Mouse (Mus musculus) kidney, embryonic 16.5 days (tissue): ENCODE data around the gene Zfp956. TPM values are rescaled to one million over a fixed set of nuclear protein-coding genes. Genes with fewer than 3 reads are reported as not detected.

ENCODE experiments used
- ATAC-seq: fragments of 200-750 bp; cut with Nextera tagmentation; 2 replicates; pipeline ENCODE4 v1.8.0; 2017; ENCODE audit warnings: moderate TSS enrichment; ENCODE audit not compliant: low FRiP score, low TSS enrichment
- H3K27ac ChIP-seq: fragments of 300-500 bp; sonication (generic); 2 replicates; pipeline ENCODE4 v1.5.1; 2014; ENCODE audit warnings: low read length
- H3K27me3 ChIP-seq: fragments of 300-500 bp; sonication (generic); 2 replicates; pipeline ENCODE4 v1.6.1; 2014; ENCODE audit warnings: low read length, control low read depth, mixed read lengths; ENCODE audit not compliant: insufficient read depth
- H3K36me3 ChIP-seq: fragments of 300-500 bp; sonication (generic); 2 replicates; pipeline ENCODE4 v1.6.1; 2014; ENCODE audit warnings: low read length, control low read depth, mixed read lengths; ENCODE audit not compliant: insufficient read depth
- H3K4me1 ChIP-seq: fragments of 300-500 bp; sonication (generic); 2 replicates; pipeline ENCODE4 v1.6.1; 2014; ENCODE audit warnings: low read length, control low read depth, mixed read lengths; ENCODE audit not compliant: insufficient read depth
- H3K4me2 ChIP-seq: fragments of 300-500 bp; sonication (generic); replicated peaks from 2 replicates; pipeline ENCODE4 v1.6.1; 2014; ENCODE audit warnings: low read depth, low read length
- H3K4me3 ChIP-seq: fragments of 300-500 bp; sonication (generic); 2 replicates; pipeline ENCODE4 v1.5.1; 2014; ENCODE audit warnings: mild to moderate bottlenecking, low read length
- H3K9ac ChIP-seq: fragments of 300-500 bp; sonication (generic); replicated peaks from 2 replicates; pipeline ENCODE4 v1.6.1; 2014; ENCODE audit warnings: low read length
- H3K9me3 ChIP-seq: fragments of 300-500 bp; sonication (generic); 2 replicates; pipeline ENCODE4 v1.6.1; 2016; ENCODE audit warnings: low read length, control low read depth
- WGBS: fragments of 180-500 bp; shearing (Covaris S2); extraction: QIAGEN DNeasy Blood & Tissue Kit; methylation state at CpG from one replicate; pipeline ENCODE4 v1.1.7; 2014; 5-methylcytosine and 5-hydroxymethylcytosine counted together
- polyA plus RNA-seq: library from polyadenylated mRNA; unstranded; fragments of >200 nt; fragmentation: Nextera tagmentation; extraction: Ambion mirVana; gene quantifications from 2 replicates; pipeline ENCODE4 v1.2.1, GENCODE M21; 2015

The Zfp956 gene
- polyA plus RNA-seq, 1 experiment from 2014 or later = 8.9 TPM

- ATAC-seq = peak; percentile 7; the same call in 1 of the 2 replicates
- H3K4me1 ChIP-seq = peaks cover 20% of the 10 kb centered on the region
- H3K4me3 ChIP-seq = peak overlapping the region; percentile 75
- H3K4me2 ChIP-seq = peak overlapping the region; percentile 87
- H3K9ac ChIP-seq = peak overlapping the region; percentile 86
- H3K27ac ChIP-seq = peak overlapping the region; percentile 99
- no peaks in the 10 kb centered on the region for H3K36me3 ChIP-seq
- 27% methylated on average over 11 of the region's 11 CpGs for WGBS
- no peaks in the 10 kb centered on the region for H3K9me3 ChIP-seq
- H3K27me3 ChIP-seq = no peaks in the 10 kb centered on the region
These were observed 33.3 kb upstream of the Zfp956 start for GRCm38 (mm10) chr6:47919646-47920446.

- H3K9ac ChIP-seq = peak within 1 kb of the TSS; percentile 86
- no peaks in the 10 kb centered on the region for H3K36me3 ChIP-seq
- no peaks in the 10 kb centered on the region for H3K9me3 ChIP-seq
- H3K27me3 ChIP-seq = no peaks in the 10 kb centered on the region
- H3K4me1 ChIP-seq = peaks cover 20% of the 10 kb centered on the region
- peak within 1 kb of the TSS; percentile 75 for H3K4me3 ChIP-seq
- under 1% methylated on average over 65 of the region's 67 CpGs for WGBS
- H3K27ac ChIP-seq = peak within 1 kb of the TSS; percentile 99
- peak within 1 kb of the TSS; percentile 87 for H3K4me2 ChIP-seq
- peak; percentile 94 for ATAC-seq
These were observed 32.5 kb upstream of the Zfp956 start, which contains the start of gene Zfp212 for GRCm38 (mm10) chr6:47920447-47921340. Gene Zfp212, plus strand, starts transcription at chr6:47920476.

GRCm38 (mm10) chr6:47942461-47942860 lies 10.7 kb upstream of the Zfp956 start:
- no peaks in the 10 kb centered on the region for H3K27me3 ChIP-seq
- 56% methylated on average over 12 of the region's 12 CpGs for WGBS
- peak overlapping the region; percentile 85 for H3K9ac ChIP-seq

GRCm38 (mm10) chr6:47943021-47943691 lies 10.0 kb upstream of the Zfp956 start:
- Histone ChIP-seq H3K27me3 (no peaks in the 10 kb centered on the region), H3K9ac (peak overlapping the region; percentile 85), H3K36me3 (0 out of 2 replicates have a peak, but pooled peaks cover 15% of the 10 kb centered on the region), H3K4me1 (peaks cover 12% of the 10 kb centered on the region; the same call in 1 of the 2 replicates), H3K9me3 (no peaks in the 10 kb centered on the region), H3K4me3 (peak overlapping the region; percentile 56), H3K27ac (peak overlapping the region; percentile 34; the same call in 1 of the 2 replicates), H3K4me2 (peak overlapping the region; percentile 95)
- peak; percentile 92 for ATAC-seq
- 12% methylated on average over 64 of the region's 64 CpGs for WGBS

More at GRCm38 (mm10) chr6:47942461-47942860, 10.7 kb upstream of the Zfp956 start:
- Histone ChIP-seq H3K9me3 (no peaks in the 10 kb centered on the region), H3K4me2 (peak overlapping the region; percentile 95), H3K36me3 (0 out of 2 replicates have a peak, but pooled peaks cover 15% of the 10 kb centered on the region), H3K4me3 (peak overlapping the region; percentile 56), H3K27ac (no peak overlapping the region), H3K4me1 (peaks cover 12% of the 10 kb centered on the region; the same call in 1 of the 2 replicates)
- ATAC-seq = no peak

- no peaks in the 10 kb centered on the region for H3K27me3 ChIP-seq
- no peak for ATAC-seq
- no peak overlapping the region for H3K27ac ChIP-seq
- peaks cover 12% of the 10 kb centered on the region; the same call in 1 of the 2 replicates for H3K4me1 ChIP-seq
- H3K36me3 ChIP-seq = 0 out of 2 replicates have a peak, but pooled peaks cover 15% of the 10 kb centered on the region
- no peaks in the 10 kb centered on the region for H3K9me3 ChIP-seq
- peak overlapping the region; percentile 56 for H3K4me3 ChIP-seq
- WGBS = 84% methylated on average over 3 of the region's 3 CpGs
- H3K9ac ChIP-seq = peak overlapping the region; percentile 85
- H3K4me2 ChIP-seq = peak overlapping the region; percentile 95
These were observed 9.5 kb upstream of the Zfp956 start for GRCm38 (mm10) chr6:47943721-47944120.

GRCm38 (mm10) chr6:47947388-47947787 lies 5.8 kb upstream of the Zfp956 start:
- no peak overlapping the region for H3K4me3 ChIP-seq
- ATAC-seq = no peak
- 0 out of 2 replicates have a peak, but pooled peaks cover 15% of the 10 kb centered on the region for H3K36me3 ChIP-seq
- 87% methylated on average over 4 of the region's 4 CpGs for WGBS
- H3K27me3 ChIP-seq = no peaks in the 10 kb centered on the region
- no peak overlapping the region for H3K4me2 ChIP-seq
- no peak overlapping the region for H3K27ac ChIP-seq
- no peak overlapping the region for H3K9ac ChIP-seq
- H3K4me1 ChIP-seq = peaks cover 11% of the 10 kb centered on the region; the same call in 1 of the 2 replicates
- H3K9me3 ChIP-seq = no peaks in the 10 kb centered on the region

- WGBS = 79% methylated on average over 3 of the region's 3 CpGs
- Histone ChIP-seq H3K4me3 (peak overlapping the region; percentile 76; the same call in 1 of the 2 replicates), H3K36me3 (0 out of 2 replicates have a peak, but pooled peaks cover 3% of the 10 kb centered on the region), H3K9ac (no peak overlapping the region), H3K27ac (no peak overlapping the region), H3K4me2 (peak overlapping the region; percentile 82), H3K27me3 (no peaks in the 10 kb centered on the region), H3K4me1 (peaks cover 11% of the 10 kb centered on the region; the same call in 1 of the 2 replicates), H3K9me3 (no peaks in the 10 kb centered on the region)
- no peak for ATAC-seq
These were observed 1.2 kb downstream of the Zfp956 start for GRCm38 (mm10) chr6:47954425-47954824.

GRCm38 (mm10) chr6:47957816-47958215 lies 4.6 kb downstream of the Zfp956 start:
- peaks cover 3% of the 10 kb centered on the region; the same call in 1 of the 2 replicates for H3K36me3 ChIP-seq
- no peak overlapping the region for H3K4me3 ChIP-seq
- H3K27me3 ChIP-seq = no peaks in the 10 kb centered on the region
- H3K4me2 ChIP-seq = no peak overlapping the region
- peaks cover 11% of the 10 kb centered on the region; the same call in 1 of the 2 replicates for H3K4me1 ChIP-seq
- no peak overlapping the region for H3K9ac ChIP-seq
- H3K27ac ChIP-seq = no peak overlapping the region
- no peaks in the 10 kb centered on the region for H3K9me3 ChIP-seq
- no peak for ATAC-seq
